11 mouse cellular contexts compared by ENCODE assay signal in genomic region chr12:117251663-117252425, GRCm38 (mm10).
DNase-seq lines count a peak whose midpoint lies in the region; ATAC-seq and TF ChIP-seq lines count a peak whose summit lies in the region.
"Had no signal": no experiment of that assay in that cellular context is flagged by ENCODE, and none has a peak within 500 bp of the region (broad histone marks: within the 10 kb centered on the region; RNA-seq: fewer than 3 reads in every experiment).

No protein-coding gene starts in this region.

- H3K9ac ChIP-seq in neural tube, embryonic 15.5 days (replicated peaks) = no peak overlapping the region
- no peak overlapping the region for H3K9ac ChIP-seq in forebrain, postnatal 0 days
- no peak overlapping the region for H3K9ac ChIP-seq in liver, embryonic 15.5 days
- H3K9ac ChIP-seq in kidney, embryonic 14.5 days (ENCODE audit: low read depth, low read length) = no peak overlapping the region

- 33% methylated on average over 11 of the region's 11 CpGs for WGBS in neural tube, embryonic 15.5 days
- 30% methylated on average over 11 of the region's 11 CpGs for WGBS in forebrain, postnatal 0 days
- 15% methylated on average over 11 of the region's 11 CpGs for WGBS in liver, embryonic 15.5 days (ENCODE audit: insufficient replicate concordance)
- WGBS in kidney, embryonic 14.5 days = 32% methylated on average over 11 of the region's 11 CpGs

- peaks cover 24% of the 10 kb centered on the region for H3K4me1 ChIP-seq in neural tube, embryonic 15.5 days
- H3K4me1 ChIP-seq in forebrain, postnatal 0 days (ENCODE audit: insufficient read depth) = peaks cover 3% of the 10 kb centered on the region; the same call in 1 of the 2 replicates
- peaks cover 16% of the 10 kb centered on the region for H3K4me1 ChIP-seq in liver, embryonic 15.5 days (replicated peaks)
- H3K4me1 ChIP-seq in kidney, embryonic 14.5 days (ENCODE audit: control insufficient read depth, insufficient read depth, low read length) = peaks cover 12% of the 10 kb centered on the region

- DNase-seq in neural tube, embryonic 10.5 days (ENCODE audit: extremely low spot score, low spot score) = peak; percentile 39
- DNase-seq in forebrain, postnatal 0 days = no peak
- DNase-seq in gastrocnemius, postnatal 4 days (ENCODE audit: low spot score in 2 of 2) = no peak
- DNase-seq in ovary, postnatal 14 days (ENCODE audit: low spot score) = no peak
- DNase-seq: layer of hippocampus, adult 9-11 months; right cerebral cortex, postnatal 4 days; thymus, postnatal 14 days had no signal

- ATAC-seq in neural tube, embryonic 15.5 days (ENCODE audit: low FRiP score) = no peak
- ATAC-seq in forebrain, postnatal 0 days = no peak
- peak; percentile 79 for ATAC-seq in liver, embryonic 15.5 days (ENCODE audit: insufficient read depth)
- no peak for ATAC-seq in kidney, embryonic 14.5 days (ENCODE audit: low FRiP score, low TSS enrichment)

- no peak overlapping the region for H3K4me3 ChIP-seq in neural tube, embryonic 15.5 days (replicated peaks)
- no peak overlapping the region for H3K4me3 ChIP-seq in forebrain, postnatal 0 days (ENCODE audit: low read depth, low read length)
- no peak overlapping the region for H3K4me3 ChIP-seq in liver, embryonic 15.5 days (replicated peaks)
- no peak overlapping the region for H3K4me3 ChIP-seq in kidney, embryonic 14.5 days (ENCODE audit: low read length)
- H3K4me3 ChIP-seq: erythroblast, embryonic 14.5 days had no signal

- no peak overlapping the region for H3K27ac ChIP-seq in neural tube, embryonic 15.5 days (replicated peaks)
- H3K27ac ChIP-seq in forebrain, postnatal 0 days (ENCODE audit: low read depth, low read length) = 0 out of 2 replicates have a peak overlapping the region, but pooled peaks have one; percentile 40
- peak overlapping the region; percentile 5; the same call in 1 of the 2 replicates for H3K27ac ChIP-seq in liver, embryonic 15.5 days (replicated peaks)
- no peak overlapping the region for H3K27ac ChIP-seq in kidney, embryonic 14.5 days (ENCODE audit: low read depth, low read length)

- no peaks in the 10 kb centered on the region for H3K27me3 ChIP-seq in neural tube, embryonic 15.5 days (replicated peaks)
- H3K27me3 ChIP-seq in forebrain, postnatal 0 days (ENCODE audit: insufficient read depth, low read length) = no peaks in the 10 kb centered on the region
- H3K27me3 ChIP-seq in liver, embryonic 15.5 days = no peaks in the 10 kb centered on the region
- H3K27me3 ChIP-seq in kidney, embryonic 14.5 days (ENCODE audit: control insufficient read depth, insufficient read depth, low read length) = no peaks in the 10 kb centered on the region

- no peaks in the 10 kb centered on the region for H3K9me3 ChIP-seq in neural tube, embryonic 15.5 days (replicated peaks)
- no peaks in the 10 kb centered on the region for H3K9me3 ChIP-seq in forebrain, postnatal 0 days (ENCODE audit: low read length)
- H3K9me3 ChIP-seq in liver, embryonic 15.5 days (replicated peaks) = no peaks in the 10 kb centered on the region
- no peaks in the 10 kb centered on the region for H3K9me3 ChIP-seq in kidney, embryonic 14.5 days (ENCODE audit: control insufficient read depth, low read length)

- H3K4me2 ChIP-seq in neural tube, embryonic 15.5 days = no peak overlapping the region
- H3K4me2 ChIP-seq in forebrain, postnatal 0 days (ENCODE audit: low read depth) = no peak overlapping the region
- H3K4me2 ChIP-seq in liver, embryonic 15.5 days = peak overlapping the region; percentile 31
- H3K4me2 ChIP-seq in kidney, embryonic 14.5 days (replicated peaks; ENCODE audit: low read depth, low read length) = no peak overlapping the region

- H3K36me3 ChIP-seq in neural tube, embryonic 15.5 days = no peaks in the 10 kb centered on the region
- H3K36me3 ChIP-seq in forebrain, postnatal 0 days (ENCODE audit: insufficient read depth) = peaks cover 14% of the 10 kb centered on the region; the same call in 1 of the 2 replicates
- no peaks in the 10 kb centered on the region for H3K36me3 ChIP-seq in liver, embryonic 15.5 days (replicated peaks)
- H3K36me3 ChIP-seq in kidney, embryonic 14.5 days (ENCODE audit: control insufficient read depth, insufficient read depth, low read length) = no peaks in the 10 kb centered on the region

- no peak for TF ChIP-seq CTCF in forebrain, postnatal 0 days (IDR thresholded peaks at IDR 0.05; ENCODE audit: low read depth)

Comparison
In these comparisons a context has a peak if more than half of its experiments do, and no peak if none do; other contexts are left out.
1. H3K27ac ChIP-seq: peak in forebrain, postnatal 0 days (single experiment) and liver, embryonic 15.5 days (single experiment); none in neural tube, embryonic 15.5 days (single experiment) and kidney, embryonic 14.5 days (single experiment).